Mouse (Mus musculus): ENCODE data around the gene Mef2c.

The Mef2c gene

DNA sequence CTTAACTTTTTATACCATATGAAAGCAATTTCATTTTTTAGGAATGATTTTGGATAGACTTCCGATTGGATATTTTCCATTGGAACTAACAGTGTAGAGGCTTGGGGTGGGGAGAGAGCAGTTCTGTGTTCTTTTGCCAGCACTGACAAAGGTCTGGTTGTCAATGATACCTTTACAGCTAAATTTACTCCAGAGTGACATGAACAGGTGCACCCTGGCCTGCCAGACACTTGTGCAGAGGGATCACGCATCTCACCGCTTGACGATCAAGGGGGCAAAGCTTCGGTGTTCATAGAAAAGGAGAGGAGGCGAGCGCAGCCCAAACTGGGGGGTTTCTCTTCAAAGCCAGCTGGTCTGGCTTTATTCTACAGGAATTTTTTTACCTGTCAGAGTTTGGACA, at the start of gene Mef2c:
TSS of gene Mef2c (plus strand) at position 116 of the 400 bp plus-strand sequence.
- DNase-seq (ENCODE audit: low read depth) = no peak

DNA sequence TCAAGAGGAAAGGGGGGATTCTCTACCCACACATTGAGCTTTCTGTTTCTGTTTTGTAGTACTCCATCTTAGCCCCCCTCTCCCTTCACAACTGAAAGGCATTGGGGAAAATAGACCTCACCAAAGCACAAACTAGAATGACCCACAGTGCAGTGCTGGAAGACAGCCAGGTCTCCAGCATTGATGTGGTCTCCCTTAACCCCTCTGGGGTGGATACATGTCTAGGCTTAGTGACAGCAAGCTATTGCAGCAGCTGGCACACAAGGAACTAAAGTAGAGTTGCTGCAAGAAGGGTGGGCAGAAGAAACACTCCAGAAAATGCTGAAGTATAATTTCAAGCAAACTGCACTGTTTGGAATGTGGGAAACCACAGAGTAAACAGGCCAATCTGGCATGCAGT, 45.1 kb upstream of the Mef2c start:
- DNase-seq (ENCODE audit: low read depth) = peak; percentile 25

DNA sequence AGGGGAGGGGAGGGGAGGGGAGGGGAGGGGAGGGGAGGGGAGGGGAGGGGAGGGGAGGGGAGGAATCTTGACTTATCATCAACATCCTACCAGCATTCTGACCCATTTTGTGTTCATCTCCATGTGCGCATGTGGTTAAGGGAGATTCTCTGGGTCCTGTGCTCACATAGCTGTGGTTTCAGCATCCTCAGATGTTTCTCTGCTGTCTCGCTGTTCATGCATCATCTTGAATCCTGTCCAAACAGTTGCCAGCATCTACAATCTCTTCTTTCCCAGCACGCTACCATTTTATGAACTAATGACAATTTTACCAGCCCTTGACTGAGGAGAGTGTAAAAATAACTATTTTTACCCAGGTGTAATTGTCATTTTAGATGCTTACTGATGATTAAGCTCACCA, 44.2 kb upstream of the Mef2c start:
- DNase-seq (ENCODE audit: low read depth) = no peak

DNA sequence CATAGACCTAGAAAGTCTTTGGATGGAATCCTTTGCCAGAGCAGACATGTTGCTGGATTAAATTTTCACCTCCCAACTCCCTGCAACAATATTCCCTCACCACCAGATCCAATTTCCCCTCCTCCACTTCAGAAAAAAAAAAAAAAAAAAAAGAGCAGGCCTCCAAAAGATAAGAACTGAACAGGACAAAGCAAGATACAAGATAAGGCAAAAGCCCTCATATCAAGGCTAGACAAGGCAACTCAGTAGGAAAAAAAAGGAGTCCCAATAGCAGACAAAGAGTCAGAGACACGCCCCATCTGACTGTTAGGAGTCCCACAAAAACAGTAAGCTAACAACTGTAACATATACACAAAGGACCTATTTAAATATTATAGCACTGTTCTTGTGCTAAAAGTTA, 43.2 kb upstream of the Mef2c start:
- DNase-seq (ENCODE audit: low read depth) = peak; percentile 7

DNA sequence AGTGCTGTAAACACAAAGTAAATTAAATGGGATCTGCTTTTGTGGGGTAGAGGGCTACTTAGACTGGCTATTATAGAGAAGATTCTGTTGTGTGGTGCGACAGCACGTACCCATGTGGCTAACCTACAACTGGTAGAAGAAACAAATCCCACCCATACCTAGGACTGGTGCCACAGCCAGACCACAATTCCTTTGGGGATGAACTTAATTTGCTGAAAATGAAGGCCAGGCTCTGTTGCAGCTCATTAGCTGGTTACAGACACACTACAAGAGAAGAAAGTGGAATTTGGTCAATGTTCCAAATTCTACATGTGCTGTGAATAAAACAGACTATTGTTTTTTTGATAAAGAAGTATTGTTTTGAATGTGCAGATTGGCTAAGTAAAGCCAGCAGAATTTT, 42.3 kb upstream of the Mef2c start:
- no peak for DNase-seq (ENCODE audit: low read depth)

DNA sequence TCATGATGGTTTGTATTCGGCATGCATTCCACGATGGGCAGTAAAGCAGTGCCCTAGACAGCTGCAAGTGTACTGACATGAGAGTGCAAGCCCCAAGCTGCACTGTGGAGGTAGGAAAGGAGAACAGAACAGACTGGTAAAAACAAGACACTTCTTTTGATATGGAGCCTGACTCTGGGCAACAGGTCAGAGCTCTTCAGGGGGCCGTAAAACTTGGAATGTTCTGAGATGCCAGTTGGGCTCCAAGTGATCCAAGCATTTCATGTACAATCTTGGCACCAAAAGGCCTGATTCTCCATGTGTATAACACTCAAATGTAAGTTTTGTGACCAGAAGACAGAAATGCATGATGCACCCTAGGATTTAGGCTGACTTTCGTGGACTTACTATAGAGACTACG, 37.1 kb upstream of the Mef2c start:
- no peak for DNase-seq (ENCODE audit: low read depth)

DNA sequence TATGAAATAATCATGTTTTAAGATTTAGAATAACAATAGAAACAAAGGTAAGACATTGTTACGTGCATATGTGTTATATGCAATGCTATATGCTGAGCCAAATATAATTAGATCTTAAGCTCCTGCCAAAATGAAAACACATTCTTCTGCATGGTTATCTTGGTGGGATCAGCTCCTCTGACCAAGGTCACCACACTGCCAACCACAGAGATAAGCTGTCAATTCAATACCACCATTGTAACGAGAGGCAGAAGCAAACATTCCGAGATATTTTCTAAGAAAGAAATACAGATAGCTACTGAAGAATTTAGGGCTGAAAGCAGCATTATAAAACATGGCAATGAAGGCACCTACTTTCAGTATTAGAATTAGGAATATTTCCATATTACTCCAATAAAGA, 35.0 kb upstream of the Mef2c start:
- DNase-seq (ENCODE audit: low read depth) = peak; percentile 86

DNA sequence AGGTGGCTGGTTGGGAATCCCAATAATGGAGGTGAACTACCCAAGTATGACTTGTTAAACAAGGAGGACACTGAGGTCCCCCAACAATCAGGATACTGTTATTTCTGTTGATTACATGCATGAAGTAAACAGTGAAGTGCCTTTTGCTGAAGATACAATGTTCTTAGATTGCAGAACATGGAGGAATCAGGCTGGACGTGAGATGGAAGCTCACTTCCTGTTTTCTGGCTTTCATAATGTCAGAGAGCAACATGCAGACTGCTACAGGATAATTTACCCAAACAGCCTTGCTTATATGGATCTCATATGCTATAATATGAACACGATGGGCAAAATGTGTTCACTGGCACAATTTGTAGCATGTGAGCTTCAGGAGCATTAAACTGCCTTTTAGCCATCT, 30.1 kb upstream of the Mef2c start:
- DNase-seq (ENCODE audit: low read depth) = no peak

DNA sequence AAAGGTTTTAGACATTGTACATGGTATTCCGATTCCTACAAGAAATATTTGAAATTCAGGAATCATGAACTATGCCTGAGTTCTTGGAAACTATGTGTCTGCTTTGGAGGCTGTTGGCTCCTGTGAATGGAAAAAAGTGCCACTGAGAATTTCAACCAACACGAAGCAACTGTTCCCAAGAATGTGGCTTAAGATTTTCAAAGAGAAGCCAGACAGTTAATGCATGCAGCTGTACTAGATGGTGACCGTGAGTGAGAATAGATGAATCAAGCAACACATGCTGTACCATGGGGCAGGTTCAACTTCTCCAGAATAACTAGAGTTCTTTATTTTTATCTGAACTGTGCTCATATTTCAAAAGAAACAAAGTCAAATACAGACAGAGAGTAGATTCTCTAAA, 23.4 kb upstream of the Mef2c start:
- DNase-seq (ENCODE audit: low read depth) = no peak

DNA sequence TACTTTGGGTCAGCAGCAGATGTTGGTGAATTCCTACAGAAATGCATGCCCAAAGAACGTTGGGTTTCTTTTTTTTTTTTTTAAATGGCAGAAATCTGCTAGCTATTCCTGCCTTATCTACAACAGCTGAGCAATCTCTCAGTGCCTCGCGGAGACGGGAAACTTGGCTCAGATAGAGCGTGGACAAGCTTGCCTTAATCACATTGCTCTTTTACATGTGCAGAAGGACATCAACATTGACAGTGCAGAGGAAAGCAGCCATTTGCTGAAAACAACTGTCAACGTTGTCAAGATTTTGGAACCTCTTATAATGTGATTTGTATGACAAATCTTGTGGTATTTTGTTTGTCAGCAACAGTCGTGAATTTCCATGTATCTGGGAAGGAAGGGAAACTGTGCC, 22.5 kb upstream of the Mef2c start:
- DNase-seq (ENCODE audit: low read depth) = no peak

DNA sequence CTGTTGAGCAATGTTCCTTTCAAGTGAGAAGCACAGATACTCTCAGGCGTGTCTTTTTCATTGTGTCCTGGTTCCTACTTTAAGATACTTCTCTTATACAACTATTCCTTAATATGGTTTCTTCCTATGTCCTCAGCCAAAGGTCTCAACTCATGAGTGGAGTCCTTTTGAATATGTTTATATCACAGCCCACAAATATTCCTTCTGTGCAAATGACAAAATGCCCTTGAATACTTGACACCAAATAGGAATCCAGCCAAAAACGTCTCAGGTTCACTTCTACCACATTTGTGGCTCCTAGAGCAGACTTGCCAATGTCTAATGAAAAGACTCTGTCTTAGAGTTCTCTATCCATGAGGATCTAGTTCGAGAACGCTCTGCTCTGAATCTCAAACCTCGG, 21.7 kb upstream of the Mef2c start:
- peak; percentile 28 for DNase-seq (ENCODE audit: low read depth)

DNA sequence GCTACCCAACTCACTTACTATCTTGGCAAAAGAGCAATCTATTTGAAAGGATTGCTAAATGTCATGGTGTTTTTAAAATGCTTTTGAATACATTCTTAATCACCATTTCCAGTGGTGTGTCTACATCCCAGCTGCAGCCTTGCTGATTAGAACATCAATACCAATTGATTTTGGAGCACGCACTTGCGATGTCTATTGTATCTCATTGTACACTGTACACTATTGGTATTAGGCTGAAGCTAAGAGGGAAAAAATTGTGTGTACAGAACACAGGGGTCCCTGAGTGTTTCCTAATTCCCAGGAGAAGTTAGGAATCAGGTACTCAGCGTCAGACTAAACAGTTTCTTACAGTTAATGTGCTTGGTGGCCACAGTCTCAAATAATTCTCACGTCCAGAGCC, 19.6 kb upstream of the Mef2c start:
- DNase-seq (ENCODE audit: low read depth) = no peak

DNA sequence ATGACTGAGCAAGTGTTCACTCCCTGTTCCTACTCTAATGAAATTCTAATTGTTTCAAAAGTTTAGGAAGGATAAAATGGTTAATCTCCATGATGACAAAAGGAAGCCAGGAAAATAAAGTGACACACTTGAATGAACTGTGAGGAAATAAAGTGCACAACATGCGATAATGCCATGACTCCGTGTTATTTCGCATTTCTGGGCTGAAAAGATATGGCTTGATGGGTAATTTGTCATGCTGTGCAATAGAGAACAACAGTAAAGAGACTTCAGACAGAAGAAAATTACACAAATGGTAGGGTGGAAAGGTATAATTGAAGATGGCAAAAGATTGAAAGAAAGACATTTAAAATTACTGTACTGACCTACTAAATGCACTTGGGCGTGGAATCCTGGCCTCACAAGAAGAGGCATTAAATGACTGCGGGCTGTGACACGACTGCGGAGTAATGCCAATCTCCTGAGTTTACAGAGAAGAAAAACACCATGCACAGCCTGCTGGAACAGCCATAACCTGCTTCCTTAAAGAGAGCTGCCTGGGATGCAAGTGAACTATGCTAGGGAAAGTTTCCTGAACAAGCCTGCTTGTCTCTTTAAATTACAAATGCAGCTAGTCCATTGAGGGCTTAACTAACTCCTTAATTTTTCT, 19.0 kb upstream of the Mef2c start:
- DNase-seq (ENCODE audit: low read depth) = no peak

DNA sequence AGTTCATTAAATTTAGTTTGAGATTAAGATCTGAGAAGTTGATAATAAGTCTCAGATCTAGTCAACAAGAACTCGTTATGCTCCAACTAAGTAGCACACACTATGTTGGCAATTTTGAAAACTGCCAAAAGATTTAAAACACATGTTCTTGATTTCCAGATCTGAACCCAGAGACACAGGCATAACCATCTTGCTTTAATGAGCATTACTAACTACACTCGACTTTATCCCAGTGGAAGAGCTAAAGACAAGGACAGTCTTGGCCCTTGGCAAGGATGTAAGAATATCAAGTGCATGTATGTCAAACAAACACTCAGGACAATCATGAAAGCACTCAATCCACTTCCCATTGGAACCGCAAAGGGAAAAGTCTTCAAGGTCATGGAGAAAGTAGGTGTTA, 11.8 kb upstream of the Mef2c start:
- no peak for DNase-seq (ENCODE audit: low read depth)

DNA sequence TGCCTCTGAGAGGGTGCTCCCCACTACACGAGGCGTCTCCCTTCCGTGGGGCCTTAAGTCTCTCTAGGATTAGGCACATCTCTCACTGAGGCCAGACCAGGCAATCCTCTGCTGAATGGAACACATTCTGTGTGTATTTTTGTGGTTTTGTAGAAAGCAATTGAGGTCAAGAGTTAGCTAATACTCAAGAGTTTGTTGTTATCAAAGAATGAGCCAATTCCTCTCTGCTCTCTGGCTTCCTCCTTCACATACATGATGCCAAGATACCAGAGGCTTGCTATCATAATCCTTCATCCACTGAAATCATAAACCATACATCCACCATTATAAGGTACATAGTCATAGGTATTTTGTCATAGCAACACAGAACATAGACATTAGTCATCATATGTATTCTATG, 6.1 kb upstream of the Mef2c start:
- DNase-seq (ENCODE audit: low read depth) = peak; percentile 73

DNA sequence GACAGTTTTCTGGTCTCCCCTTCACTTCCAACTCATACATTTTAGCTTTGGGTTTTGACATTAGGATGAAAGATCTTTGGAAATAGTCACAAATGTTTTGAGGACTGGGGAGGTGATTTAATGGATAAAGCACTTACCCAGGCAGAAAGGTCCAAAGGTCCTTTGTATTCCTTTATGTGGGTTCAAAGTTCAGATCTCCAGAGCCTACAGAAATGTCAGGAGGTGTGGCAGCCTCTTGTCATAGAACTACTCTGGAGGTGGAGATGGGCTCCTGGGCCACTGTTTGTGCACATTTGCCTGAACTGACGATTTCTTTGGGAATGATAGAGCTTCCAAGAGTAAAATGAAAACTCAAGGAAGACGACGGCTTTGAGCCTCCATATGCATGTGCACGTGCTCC, 4.3 kb upstream of the Mef2c start:
- no peak for DNase-seq (ENCODE audit: low read depth)

DNA sequence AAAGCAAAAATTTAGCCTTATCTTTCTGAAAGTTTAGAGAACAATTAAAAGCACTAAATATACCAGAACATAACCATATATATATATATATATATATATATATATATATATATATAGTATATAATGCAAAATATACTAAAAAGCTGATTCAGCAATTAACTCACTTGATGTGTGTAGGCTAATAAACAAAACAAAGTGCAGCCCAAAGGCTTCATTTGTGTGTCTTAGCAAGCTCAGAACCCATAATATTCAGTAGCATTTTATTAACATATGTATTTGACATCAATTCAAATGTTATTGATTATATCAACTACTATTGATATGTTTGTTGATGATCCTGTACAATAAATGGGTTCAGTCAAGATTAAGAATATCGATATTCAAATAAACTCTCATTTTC, 3.9 kb downstream of the Mef2c start:
- no peak for DNase-seq (ENCODE audit: low read depth)

DNA sequence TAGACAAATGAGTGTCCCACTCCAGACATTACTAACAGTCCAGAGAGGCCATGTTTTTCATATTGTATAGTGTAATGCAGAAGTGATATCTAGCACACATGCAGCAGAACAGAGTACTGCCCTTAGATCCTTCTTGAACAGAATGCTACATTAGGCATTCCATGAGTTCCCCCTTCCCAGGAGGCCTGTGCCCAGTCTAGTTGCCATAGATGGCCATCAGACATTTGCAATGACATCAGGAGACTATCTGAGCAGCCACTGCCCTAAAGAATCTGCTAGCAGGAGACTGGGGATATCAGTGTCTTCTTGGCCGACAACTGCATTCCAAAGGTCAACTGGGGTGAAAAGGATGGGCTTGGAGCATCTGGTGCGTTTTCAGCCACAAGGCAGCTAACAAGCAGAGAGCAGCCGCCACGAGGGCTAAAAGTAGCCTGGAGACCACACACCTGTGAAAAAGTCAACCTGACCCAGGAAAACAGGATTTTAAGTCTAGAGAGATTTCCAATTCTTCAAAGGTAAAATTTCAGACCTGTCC, 11.2 kb downstream of the Mef2c start:
- DNase-seq (ENCODE audit: low read depth) = no peak

DNA sequence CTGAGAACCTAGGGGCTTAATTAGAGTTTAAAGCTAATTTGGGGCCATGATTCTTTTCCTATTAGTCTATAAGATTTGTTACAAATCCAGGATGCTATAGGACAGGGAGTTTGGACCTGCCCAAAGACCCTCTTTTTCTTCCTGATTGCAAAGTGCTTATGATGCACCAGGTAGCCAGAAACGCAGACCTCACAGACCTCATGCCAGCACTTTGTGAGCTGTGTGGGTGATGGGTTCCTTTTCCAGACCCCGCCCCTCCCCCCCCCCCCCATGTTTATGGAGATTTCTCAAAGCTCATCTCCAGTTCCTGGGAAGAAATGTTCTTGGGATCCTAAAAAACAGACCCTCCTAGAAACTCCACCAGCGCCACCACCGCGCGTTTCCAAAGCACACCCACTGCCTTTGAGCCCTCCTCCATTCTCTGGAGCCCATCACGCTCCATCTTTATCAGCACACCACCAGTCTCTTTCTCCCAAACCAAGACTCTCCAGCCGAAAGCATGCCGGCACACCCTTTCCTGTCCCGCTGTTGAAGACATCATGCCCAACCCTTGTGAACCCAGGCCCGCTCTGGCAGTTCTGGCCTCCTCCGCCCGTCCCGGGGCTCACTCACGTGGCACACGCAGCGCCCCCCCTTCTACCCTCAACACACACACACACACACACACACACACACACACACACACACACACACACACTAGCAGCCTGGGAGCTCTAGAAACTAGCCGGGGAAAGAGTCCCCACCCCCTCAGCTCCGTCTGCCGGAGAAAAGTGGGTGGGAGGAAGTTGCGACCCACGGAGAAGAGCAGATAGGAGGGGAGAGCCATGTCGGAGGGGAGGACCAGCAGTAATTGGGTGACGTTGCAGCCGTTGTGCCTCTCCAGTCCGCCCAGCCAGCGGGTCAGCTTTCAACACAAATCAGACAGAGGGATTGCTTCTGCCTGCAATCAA, 14.1 kb downstream of the Mef2c start:
- no peak for DNase-seq (ENCODE audit: low read depth)

DNA sequence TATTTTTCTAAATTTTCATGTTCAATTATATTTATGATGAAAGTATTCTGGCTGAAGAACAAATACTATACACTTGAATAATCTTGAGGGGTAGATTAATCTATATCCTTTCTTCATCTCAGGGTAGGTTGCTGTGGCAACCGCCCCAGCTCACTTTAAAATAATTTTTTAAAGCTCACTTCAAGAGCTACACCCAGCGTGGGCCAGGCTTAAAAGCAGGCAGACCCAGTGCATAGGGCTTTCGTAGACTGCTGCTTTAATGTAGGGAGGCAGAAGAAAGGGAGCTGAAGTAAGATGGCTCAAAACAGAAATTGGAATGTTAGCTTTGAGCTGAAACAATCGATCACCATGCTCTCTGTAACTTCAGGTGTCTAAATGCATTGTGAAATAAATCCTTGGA, 17.0 kb downstream of the Mef2c start:
- no peak for DNase-seq (ENCODE audit: low read depth)

DNA sequence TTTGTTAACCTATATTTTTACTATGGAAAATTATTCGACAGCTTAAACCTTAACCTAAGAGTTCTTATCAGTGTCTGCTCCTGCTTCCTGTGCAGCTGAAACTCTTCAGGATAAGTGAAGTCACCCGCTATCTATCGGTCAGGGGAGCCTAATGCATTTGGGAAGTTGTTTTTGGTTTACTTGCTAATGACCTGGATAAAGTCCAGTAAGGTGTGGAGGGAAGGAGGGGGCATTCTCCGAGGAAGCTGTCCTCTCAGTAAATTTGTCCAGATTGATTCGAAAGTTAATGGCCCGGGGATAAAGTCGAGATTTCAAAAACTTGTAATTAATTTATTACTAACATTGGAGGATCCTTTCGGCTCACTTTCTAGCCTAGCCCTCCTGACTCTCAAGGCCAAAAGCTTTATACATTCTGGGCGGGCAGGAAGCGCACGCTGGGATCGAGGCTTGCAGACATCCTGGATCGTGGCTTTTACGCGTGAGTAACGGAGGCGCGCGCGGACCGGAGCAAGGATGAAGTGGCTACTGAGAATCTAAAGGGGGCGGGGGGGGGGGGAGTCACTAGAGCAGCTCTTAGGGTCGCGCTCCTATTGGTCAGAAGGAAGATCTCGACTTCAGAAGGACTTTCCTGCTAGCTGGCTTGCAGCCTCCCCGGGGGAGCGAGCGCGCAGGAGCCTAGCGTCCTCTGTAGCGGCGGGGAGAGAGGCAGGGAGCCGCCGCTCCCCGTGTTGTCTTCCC, 19.6 kb downstream of the Mef2c start:
- peak; percentile 87 for DNase-seq (ENCODE audit: low read depth)

DNA sequence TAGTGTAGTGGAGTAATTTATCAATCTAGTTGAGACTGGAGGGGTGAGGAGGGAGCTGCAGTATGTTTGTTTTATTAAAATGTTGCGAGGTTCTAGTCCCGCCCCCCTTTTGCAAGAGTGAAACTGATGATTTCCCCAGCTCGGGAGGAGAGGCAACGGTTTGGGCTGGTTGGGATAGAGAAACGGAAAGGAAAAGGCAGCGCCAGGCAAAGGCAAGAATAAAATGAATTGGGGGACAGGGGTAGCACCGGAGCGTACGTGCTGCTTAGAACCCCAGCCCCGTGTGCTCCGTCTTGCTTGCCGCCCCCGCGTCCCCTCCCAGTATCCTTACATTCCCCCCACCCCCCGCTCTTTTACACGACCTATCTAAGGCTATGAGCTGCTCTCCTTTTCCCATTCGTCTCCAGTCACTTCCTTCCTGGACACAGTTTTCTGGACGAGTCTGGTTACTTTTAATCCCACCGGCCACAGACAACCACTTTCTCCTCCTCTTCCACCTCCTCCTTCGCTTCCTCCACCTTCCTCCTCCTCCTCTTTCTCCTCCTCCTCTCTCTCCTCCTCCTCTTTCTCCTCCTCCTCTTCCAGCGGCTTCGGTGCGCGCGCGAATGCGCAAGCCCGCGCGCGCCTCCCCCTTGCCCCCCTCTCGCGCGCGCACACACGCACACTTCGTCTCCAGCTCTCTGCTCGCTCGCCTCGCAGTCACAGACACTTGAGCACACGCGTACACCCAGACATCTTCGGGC, 20.5 kb downstream of the Mef2c start:
- DNase-seq (ENCODE audit: low read depth) = peak; percentile 89

Measured in 416B (cell line).